Mouse (Mus musculus) bone marrow, adult 2 months (tissue): ENCODE data around the gene Hoxd11.

Experiments used
- CTCF ChIP-seq: fragments of 200-500 bp; IDR thresholded peaks from 2 replicates; pipeline ENCODE4 v1.5.1; 2011; ENCODE audit warnings: low read length, control low read depth; ENCODE audit not compliant: control insufficient read depth, insufficient read depth
- POLR2A ChIP-seq: fragments of 200-500 bp; IDR thresholded peaks from 2 replicates; pipeline ENCODE4 v1.6.1; 2011; ENCODE audit warnings: low read depth, mild to moderate bottlenecking, control low read depth, low read length, borderline replicate concordance; ENCODE audit not compliant: control insufficient read depth

GRCm38 (mm10) chr2:74671847-74672246 lies 7.5 kb upstream of the Hoxd11 start:
- no peak for TF ChIP-seq CTCF
- TF ChIP-seq POLR2A, result no peak
